Comparison of ENCODE assay signal across 10 mouse cellular contexts in the genomic region with DNA sequence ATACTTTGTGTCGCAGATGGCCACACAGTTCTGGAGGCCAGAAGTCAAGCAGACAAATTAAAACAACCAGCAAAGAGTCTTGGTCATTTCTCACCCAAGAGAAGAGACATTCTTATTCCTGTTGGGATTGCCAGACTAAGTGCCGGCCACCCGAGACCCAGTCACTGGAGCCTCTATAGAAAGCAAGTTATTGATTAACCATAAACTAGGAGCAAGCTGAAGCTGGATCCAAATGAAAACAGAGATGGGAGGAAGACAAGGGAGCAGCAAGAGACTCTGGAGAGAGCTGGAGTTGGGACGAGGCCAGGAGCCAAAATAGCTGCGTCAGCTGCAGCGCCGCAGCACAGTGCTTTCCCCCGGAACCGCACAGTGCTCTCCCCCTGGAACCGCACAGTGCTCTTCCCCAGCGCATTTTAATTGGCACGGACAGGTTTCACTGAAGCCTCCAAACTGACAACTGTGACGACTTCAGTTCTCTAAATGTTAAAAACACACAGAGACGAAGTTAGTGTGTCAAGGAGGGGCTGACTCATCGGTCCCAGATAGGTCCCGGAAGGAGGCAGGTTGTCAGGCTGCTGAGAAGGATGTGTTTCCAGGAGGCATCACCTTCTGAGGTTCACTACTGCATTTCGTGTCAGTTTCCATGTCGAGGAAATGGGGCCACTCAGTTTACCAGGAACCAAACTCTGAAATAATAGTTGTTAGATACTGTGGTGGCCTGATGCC.
DNase-seq lines count a peak whose midpoint lies in the region; ATAC-seq lines count a peak whose summit lies in the region.
"Had no signal": no experiment of that assay in that cellular context is flagged by ENCODE, and none has a peak within 500 bp of the region (broad histone marks: within the 10 kb centered on the region; RNA-seq: fewer than 3 reads in every experiment).

No protein-coding gene starts in this region.

- ATAC-seq in embryonic facial prominence, embryonic 14.5 days (ENCODE audit: low read depth), result no peak
- no peak for ATAC-seq in intestine, embryonic 16.5 days

- H3K9ac ChIP-seq in embryonic facial prominence, embryonic 14.5 days (ENCODE audit: low read depth, low read length), result no peak overlapping the region
- no peak overlapping the region for H3K9ac ChIP-seq in intestine, embryonic 16.5 days (ENCODE audit: low read depth, low read length)
- H3K9ac ChIP-seq: embryonic facial prominence, embryonic 13.5 days had no signal

- no peak overlapping the region for H3K27ac ChIP-seq in embryonic facial prominence, embryonic 14.5 days (replicated peaks; ENCODE audit: low read depth, low read length)
- H3K27ac ChIP-seq in embryonic facial prominence, embryonic 10.5 days (replicated peaks), result no peak overlapping the region
- no peak overlapping the region for H3K27ac ChIP-seq in intestine, embryonic 16.5 days (ENCODE audit: low read length)
- H3K27ac ChIP-seq: embryonic facial prominence, embryonic 13.5 days; heart, adult 2 months had no signal

- H3K4me2 ChIP-seq in embryonic facial prominence, embryonic 14.5 days (ENCODE audit: low read depth, low read length), result no peak overlapping the region
- H3K4me2 ChIP-seq in intestine, embryonic 16.5 days (ENCODE audit: low read depth, low read length), result peak overlapping the region; percentile 12; the same call in 1 of the 2 replicates
- H3K4me2 ChIP-seq: embryonic facial prominence, embryonic 13.5 days had no signal

- DNase-seq in embryonic facial prominence, embryonic 14.5 days (ENCODE audit: low spot score), result peak; percentile 39
- DNase-seq in embryonic facial prominence, embryonic 10.5 days (ENCODE audit: low spot score), result no peak
- DNase-seq in left cerebral cortex, postnatal 4 days, result peak; percentile 18
- no peak for DNase-seq in left cerebral cortex, adult 11 months (ENCODE audit: low spot score)
- peak; percentile 13 to 33 for DNase-seq in right cerebral cortex, adult 2 months (ENCODE audit: low spot score in 2 of 2)
- DNase-seq in ovary, postnatal 10 days (ENCODE audit: low spot score), result no peak
- no peak for DNase-seq in urinary bladder, postnatal 4 days (ENCODE audit: low spot score in 2 of 2)

- H3K4me1 ChIP-seq in embryonic facial prominence, embryonic 14.5 days (ENCODE audit: control insufficient read depth, insufficient read depth, low read length), result no peaks in the 10 kb centered on the region
- no peaks in the 10 kb centered on the region for H3K4me1 ChIP-seq in embryonic facial prominence, embryonic 10.5 days
- 0 out of 2 replicates have a peak, but pooled peaks cover 4% of the 10 kb centered on the region for H3K4me1 ChIP-seq in intestine, embryonic 16.5 days (ENCODE audit: control insufficient read depth, insufficient read depth, low read length)
- H3K4me1 ChIP-seq: embryonic facial prominence, embryonic 13.5 days had no signal

- no peaks in the 10 kb centered on the region for H3K9me3 ChIP-seq in embryonic facial prominence, embryonic 14.5 days (ENCODE audit: control insufficient read depth, low read length)
- H3K9me3 ChIP-seq in embryonic facial prominence, embryonic 10.5 days, result no peaks in the 10 kb centered on the region
- H3K9me3 ChIP-seq in intestine, embryonic 16.5 days (ENCODE audit: control insufficient read depth, low read length), result no peaks in the 10 kb centered on the region
- H3K9me3 ChIP-seq: embryonic facial prominence, embryonic 13.5 days had no signal

- H3K4me3 ChIP-seq in embryonic facial prominence, embryonic 14.5 days (ENCODE audit: low read depth, low read length), result no peak overlapping the region
- H3K4me3 ChIP-seq in embryonic facial prominence, embryonic 10.5 days, result no peak overlapping the region
- H3K4me3 ChIP-seq in intestine, embryonic 16.5 days (ENCODE audit: low read length), result no peak overlapping the region
- H3K4me3 ChIP-seq: embryonic facial prominence, embryonic 13.5 days; heart, adult 2 months had no signal

- H3K36me3 ChIP-seq in embryonic facial prominence, embryonic 14.5 days (ENCODE audit: control insufficient read depth, insufficient read depth, low read length), result no peaks in the 10 kb centered on the region
- no peaks in the 10 kb centered on the region for H3K36me3 ChIP-seq in embryonic facial prominence, embryonic 10.5 days (replicated peaks)
- H3K36me3 ChIP-seq in intestine, embryonic 16.5 days (ENCODE audit: control insufficient read depth, insufficient read depth, low read length), result no peaks in the 10 kb centered on the region
- H3K36me3 ChIP-seq: embryonic facial prominence, embryonic 13.5 days had no signal

- 58% methylated on average over 18 of the region's 18 CpGs for WGBS in embryonic facial prominence, embryonic 14.5 days
- 82% methylated on average over 18 of the region's 18 CpGs for WGBS in embryonic facial prominence, embryonic 10.5 days
- WGBS in intestine, embryonic 16.5 days, result 54% methylated on average over 18 of the region's 18 CpGs

- no peaks in the 10 kb centered on the region for H3K27me3 ChIP-seq in embryonic facial prominence, embryonic 14.5 days (replicated peaks; ENCODE audit: control insufficient read depth, insufficient read depth, low read length)
- no peaks in the 10 kb centered on the region for H3K27me3 ChIP-seq in embryonic facial prominence, embryonic 10.5 days (replicated peaks; ENCODE audit: low read depth, poor library complexity, severe bottlenecking)
- no peaks in the 10 kb centered on the region for H3K27me3 ChIP-seq in intestine, embryonic 16.5 days (replicated peaks; ENCODE audit: control insufficient read depth, insufficient read depth, low read length)
- H3K27me3 ChIP-seq: embryonic facial prominence, embryonic 13.5 days had no signal

- intact Hi-C loops in left cerebral cortex, postnatal 4 days (cut with DNase I), result no loop called here

Comparison
In these comparisons a context has a peak if more than half of its experiments do, and no peak if none do; other contexts are left out.
1. DNase-seq: peak in embryonic facial prominence, embryonic 14.5 days (single experiment), left cerebral cortex, postnatal 4 days (single experiment) and right cerebral cortex, adult 2 months (2 of 2); none in embryonic facial prominence, embryonic 10.5 days (single experiment), left cerebral cortex, adult 11 months (single experiment), ovary, postnatal 10 days (single experiment) and urinary bladder, postnatal 4 days (0 of 2).